Mouse (Mus musculus): Measurements from ENCODE around the gene Spi1. TPM values are rescaled to one million over a fixed set of nuclear protein-coding genes. Genes with fewer than 3 reads are reported as not detected.
"Not testable (repeated sequence)": the region's sequence is repeated elsewhere in the genome, so short reads cannot be mapped to it uniquely, and the experiment has no call there.

The Spi1 gene
- total RNA-seq (2021) = 1 to 10 TPM; 3.4 to 4.8 TPM
- long read RNA-seq, experiment 1, partial matches to known transcripts = 0 of 3 reads
- long read RNA-seq, experiment 1, other reads (novel, unspliced or antisense) = 0 of 3 reads
- long read RNA-seq, experiment 2, partial matches to known transcripts = 0 of 2 reads
- long read RNA-seq, experiment 2, other reads (novel, unspliced or antisense) = 0 of 2 reads

GRCm38 (mm10) chr2:91081775-91082695 lies at the start of gene Spi1:
TSS of gene Spi1 (plus strand) at chr2:91082390.
- Histone ChIP-seq H3K27ac (peak within 1 kb of the TSS; percentile 57), H3K4me3 (no peak within 1 kb of the TSS)
- TF ChIP-seq CTCF (IDR thresholded peaks at IDR 0.05) = no peak
- DNase-seq (ENCODE audit: extremely low spot score in 1 of 2, low spot score in 2 of 2) = no peak
- intact Hi-C loops (cut with DNase I) = no loop called here

- intact Hi-C loops (cut with DNase I) = loop anchor here (5.0 kb wide), 1 partner anchor 69 kb away; no protein-coding TSS in a partner anchor
- H3K27ac ChIP-seq = no peak overlapping the region
These were observed 49.2 kb upstream of the Spi1 start for GRCm38 (mm10) chr2:91033000-91033399.

DNA sequence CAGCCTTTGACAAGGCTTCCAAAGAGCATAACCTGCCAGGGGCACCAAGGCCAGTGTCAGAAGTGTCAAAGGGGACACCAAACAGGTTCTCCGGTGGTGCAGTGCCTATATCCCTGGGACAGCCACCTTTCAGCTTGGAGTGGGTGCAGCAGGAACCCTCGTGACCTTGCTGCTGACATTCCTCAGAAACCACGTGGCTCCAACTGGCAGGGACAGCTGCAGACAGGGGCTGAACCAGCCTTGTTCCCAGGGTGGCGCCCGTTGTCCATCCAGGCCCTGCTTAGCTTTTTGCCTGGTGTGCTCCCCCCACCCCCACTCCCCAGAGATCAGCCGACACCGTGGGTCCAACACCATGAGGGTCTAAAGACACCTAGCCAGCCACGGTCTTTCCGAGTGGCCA lies 46.8 kb upstream of the Spi1 start, which contains the start of gene Rapsn:
Rapsn (plus strand) TSS at position 236 of the 400 bp plus-strand sequence.
- intact Hi-C loops (cut with DNase I) = no loop called here
- DNase-seq (ENCODE audit: extremely low spot score in 1 of 2, low spot score in 2 of 2) = no peak
- H3K4me3 ChIP-seq = no peak within 1 kb of the TSS
- H3K27ac ChIP-seq = no peak within 1 kb of the TSS
- no peak for TF ChIP-seq CTCF (IDR thresholded peaks at IDR 0.05)

More at GRCm38 (mm10) chr2:91033000-91033399, 49.2 kb upstream of the Spi1 start:
- DNase-seq (ENCODE audit: extremely low spot score in 1 of 2, low spot score in 2 of 2) = no peak
- H3K4me3 ChIP-seq = no peak overlapping the region
- TF ChIP-seq CTCF (IDR thresholded peaks at IDR 0.05) = peak; percentile 38

GRCm38 (mm10) chr2:91041786-91042185 lies 40.4 kb upstream of the Spi1 start:
- intact Hi-C loops (cut with DNase I) = no loop called here
- Histone ChIP-seq H3K4me3 (no peak overlapping the region), H3K27ac (no peak overlapping the region)
- TF ChIP-seq CTCF (IDR thresholded peaks at IDR 0.05) = no peak
- DNase-seq (ENCODE audit: extremely low spot score in 1 of 2, low spot score in 2 of 2) = no peak

DNA sequence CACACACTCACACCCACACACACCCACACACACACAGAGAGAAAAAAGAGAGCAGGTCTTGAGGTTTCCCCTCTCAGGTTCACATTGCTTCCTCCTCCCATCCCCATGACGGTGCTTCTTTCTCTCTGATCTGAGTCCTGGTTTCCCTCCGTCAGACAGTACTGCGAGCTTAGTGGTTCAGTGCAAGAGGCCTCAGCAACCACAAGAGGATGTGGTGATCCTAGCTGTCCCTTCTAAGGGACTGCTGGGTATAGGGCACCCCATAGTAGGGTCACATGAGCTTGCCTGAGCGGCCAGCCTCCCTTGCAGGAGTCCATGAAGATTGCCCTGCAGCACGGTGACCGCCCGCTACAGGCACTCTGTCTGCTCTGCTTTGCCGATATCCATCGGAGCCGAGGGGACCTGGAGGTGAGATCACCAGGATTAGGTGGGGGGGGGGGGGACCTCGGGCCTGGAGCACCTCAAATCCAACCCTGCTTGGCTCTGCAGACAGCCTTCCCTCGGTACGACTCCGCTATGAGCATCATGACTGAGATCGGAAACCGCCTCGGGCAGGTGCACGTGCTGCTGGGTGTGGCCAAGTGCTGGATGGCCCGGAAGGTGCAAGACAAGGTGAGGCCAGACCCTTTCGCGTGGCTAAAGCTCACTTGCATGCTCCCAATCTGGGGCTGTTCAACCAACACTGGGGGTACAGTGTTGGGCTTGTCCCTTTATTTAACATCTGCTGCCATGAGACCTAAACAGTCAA lies 39.4 kb upstream of the Spi1 start:
- intact Hi-C loops (cut with DNase I) = no loop called here
- no peak overlapping the region for H3K27ac ChIP-seq
- TF ChIP-seq CTCF (IDR thresholded peaks at IDR 0.05) = no peak
- H3K4me3 ChIP-seq = no peak overlapping the region
- no peak for DNase-seq (ENCODE audit: extremely low spot score in 1 of 2, low spot score in 2 of 2)

DNA sequence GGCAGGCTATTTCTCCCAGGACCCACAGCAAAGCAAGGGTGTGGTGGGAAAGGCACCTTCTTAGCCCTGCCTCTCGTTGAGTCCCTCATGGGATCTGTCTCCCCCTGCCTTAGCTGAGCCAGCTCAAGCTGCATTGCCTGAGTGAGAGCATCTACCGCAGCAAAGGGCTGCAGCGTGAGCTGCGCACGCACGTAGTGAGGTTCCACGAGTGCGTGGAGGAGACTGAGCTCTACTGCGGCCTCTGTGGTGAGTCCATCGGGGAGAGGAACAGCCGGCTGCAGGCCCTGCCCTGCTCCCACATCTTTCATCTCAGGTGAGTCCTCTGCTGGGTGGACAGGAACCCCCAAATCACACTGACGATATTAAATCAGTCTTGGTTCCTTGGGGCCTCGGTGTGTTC lies 37.5 kb upstream of the Spi1 start:
- no peak overlapping the region for H3K4me3 ChIP-seq
- intact Hi-C loops (cut with DNase I) = no loop called here
- H3K27ac ChIP-seq = no peak overlapping the region
- DNase-seq (ENCODE audit: extremely low spot score in 1 of 2, low spot score in 2 of 2) = no peak
- TF ChIP-seq CTCF (IDR thresholded peaks at IDR 0.05) = no peak

GRCm38 (mm10) chr2:91045805-91046204 lies 36.4 kb upstream of the Spi1 start:
- intact Hi-C loops (cut with DNase I); DNase-seq (ENCODE audit: extremely low spot score in 1 of 2, low spot score in 2 of 2); H3K4me3 ChIP-seq; H3K27ac ChIP-seq: not testable (repeated sequence)

GRCm38 (mm10) chr2:91047359-91047758 lies 34.8 kb upstream of the Spi1 start:
- DNase-seq (ENCODE audit: extremely low spot score in 1 of 2, low spot score in 2 of 2) = no peak
- intact Hi-C loops (cut with DNase I) = no loop called here
- no peak for TF ChIP-seq CTCF (IDR thresholded peaks at IDR 0.05)

GRCm38 (mm10) chr2:91051917-91052316 lies 30.3 kb upstream of the Spi1 start:
- no peak overlapping the region for H3K4me3 ChIP-seq
- DNase-seq (ENCODE audit: extremely low spot score in 1 of 2, low spot score in 2 of 2) = no peak
- no peak for TF ChIP-seq CTCF (IDR thresholded peaks at IDR 0.05)
- H3K27ac ChIP-seq = no peak overlapping the region
- intact Hi-C loops (cut with DNase I) = no loop called here

More at GRCm38 (mm10) chr2:91047359-91047758, 34.8 kb upstream of the Spi1 start:
- Histone ChIP-seq H3K27ac (no peak overlapping the region), H3K4me3 (no peak overlapping the region)

GRCm38 (mm10) chr2:91052752-91053151 lies 29.4 kb upstream of the Spi1 start:
- peak; percentile 12; the same call in 1 of the 2 replicates for TF ChIP-seq CTCF (IDR thresholded peaks at IDR 0.05)
- Histone ChIP-seq H3K27ac (no peak overlapping the region), H3K4me3 (no peak overlapping the region)
- DNase-seq (ENCODE audit: extremely low spot score in 1 of 2, low spot score in 2 of 2) = no peak
- intact Hi-C loops (cut with DNase I) = no loop called here

GRCm38 (mm10) chr2:91053181-91053933 lies 28.8 kb upstream of the Spi1 start:
- no peak; the same call in 1 of the 2 replicates for TF ChIP-seq CTCF (IDR thresholded peaks at IDR 0.05)
- intact Hi-C loops (cut with DNase I) = no loop called here
- peak overlapping the region; percentile 99 for H3K27ac ChIP-seq
- H3K4me3 ChIP-seq = peak overlapping the region; percentile 94
- no peak for DNase-seq (ENCODE audit: extremely low spot score in 1 of 2, low spot score in 2 of 2)
